Mouse (Mus musculus): ENCODE results near the gene Kirrel3.
A peak's percentile ranks its signal among the peaks of the same experiment; 100 is the strongest.

Kirrel3 gene

GRCm38 (mm10) chr9:34518861-34519260 is 33.2 kb downstream of the Kirrel3 start:
- no peak for DNase-seq

DNA sequence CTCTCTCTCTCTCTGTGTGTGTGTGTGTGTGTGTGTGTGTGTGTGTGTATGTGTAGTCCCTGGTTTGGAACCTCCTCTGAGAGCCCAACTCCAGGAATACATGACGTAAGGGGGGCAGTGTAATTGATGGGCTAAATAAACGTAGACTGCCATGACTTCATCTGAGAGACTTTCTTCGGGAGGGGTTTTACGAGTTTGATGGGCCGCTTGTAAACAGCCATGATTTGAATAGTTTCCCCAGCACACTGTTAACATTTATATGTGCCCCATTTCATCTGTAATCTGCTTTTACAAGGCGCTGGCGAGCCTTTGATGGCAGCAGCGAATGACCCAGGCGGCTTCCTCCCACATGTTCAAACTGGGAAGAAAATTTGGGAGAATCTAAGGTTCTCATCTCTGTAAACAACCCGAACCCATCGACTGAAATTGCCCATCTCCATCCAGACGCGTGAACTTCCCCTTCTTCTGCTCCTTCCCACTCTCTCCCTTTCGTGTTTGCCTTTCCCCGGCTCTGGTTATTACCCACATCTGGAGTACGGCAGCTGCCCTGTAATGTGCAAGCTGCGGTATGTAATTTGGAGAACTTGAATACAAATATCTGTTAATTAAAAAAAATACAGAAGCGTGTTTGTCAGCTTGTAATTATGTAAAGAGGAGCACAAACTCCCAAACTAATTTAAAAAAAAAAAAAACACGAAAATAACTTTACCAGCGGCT is 34.7 kb downstream of the Kirrel3 start:
- no peak for DNase-seq

GRCm38 (mm10) chr9:34525695-34526094 is 40.0 kb downstream of the Kirrel3 start:
- DNase-seq, result no peak

DNA sequence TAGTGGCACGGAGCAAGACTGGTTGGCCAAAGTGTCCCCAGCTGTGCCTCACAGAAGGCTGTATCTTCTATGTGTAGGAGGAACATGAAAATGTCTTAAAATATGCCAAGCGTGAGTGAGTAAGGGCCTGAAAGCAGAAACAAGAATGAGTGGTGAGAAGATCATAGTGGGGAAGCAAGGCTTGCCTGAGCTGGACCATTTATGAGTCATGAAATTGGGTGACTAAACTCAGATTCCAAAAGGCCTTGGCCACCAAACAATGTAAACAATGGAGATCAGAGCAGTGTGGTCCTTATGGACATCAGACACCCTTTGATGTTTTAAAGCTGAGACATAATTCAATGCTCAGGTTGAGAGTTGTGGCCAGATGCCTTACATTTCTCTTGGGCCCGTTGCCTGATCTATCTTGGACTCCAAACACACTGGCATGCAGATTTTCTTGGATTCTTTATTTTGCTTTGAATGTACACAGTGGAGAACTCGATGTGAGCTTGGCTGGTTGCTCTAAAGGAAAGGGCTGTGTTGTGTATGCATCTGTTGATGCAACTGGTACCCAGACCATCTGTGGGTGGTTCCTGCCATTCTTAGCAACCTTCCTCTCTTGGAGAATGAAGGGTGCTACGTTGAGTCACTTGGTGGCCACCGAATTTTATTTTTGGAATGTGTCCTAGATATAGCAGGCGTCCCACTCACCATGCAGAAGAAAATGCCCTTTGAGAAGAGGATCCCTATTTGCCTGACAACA is 53.1 kb downstream of the Kirrel3 start:
- no peak for DNase-seq

- DNase-seq, result no peak
Observed at GRCm38 (mm10) chr9:34541908-34542307, 56.2 kb downstream of the Kirrel3 start.

DNA sequence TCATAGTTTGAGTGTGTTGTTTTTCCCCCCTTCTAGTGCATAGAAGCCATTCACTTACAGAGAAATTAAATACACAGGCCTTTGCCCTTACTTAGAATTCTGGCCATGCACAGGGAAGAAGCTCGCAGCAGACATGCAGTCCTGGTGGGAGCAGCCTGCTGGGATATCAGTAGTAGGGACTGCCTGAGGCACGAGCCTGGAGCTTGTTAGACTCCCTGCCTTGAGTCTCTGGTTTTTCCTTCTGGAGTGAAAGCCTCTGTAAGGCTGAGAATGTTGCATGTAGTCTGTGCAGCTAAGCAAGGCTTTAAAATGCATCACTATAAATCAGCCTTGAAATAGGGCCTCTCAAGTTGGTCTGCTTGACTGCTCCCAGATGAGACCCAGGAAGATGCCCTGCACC is 70.0 kb downstream of the Kirrel3 start:
- DNase-seq, result no peak

DNA sequence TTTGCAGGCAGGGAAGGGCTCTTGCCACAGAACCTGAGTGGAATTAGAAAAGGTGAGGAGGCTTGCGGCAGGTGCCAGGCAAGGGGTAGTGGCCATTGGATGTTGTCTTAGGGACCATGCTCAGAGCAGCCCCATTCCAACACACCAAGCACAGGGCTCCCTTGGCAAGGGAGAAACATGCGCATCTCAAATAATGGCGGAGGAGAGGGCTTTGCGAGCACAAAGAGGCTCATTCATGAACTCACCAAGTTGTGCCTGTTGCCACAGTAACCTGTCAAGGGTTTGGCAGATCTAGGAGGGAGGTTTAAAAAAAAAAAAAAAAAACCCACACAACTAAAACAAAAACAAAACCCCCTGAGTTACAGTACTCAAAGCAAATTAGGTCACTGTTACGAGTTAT is 72.2 kb downstream of the Kirrel3 start:
- DNase-seq, result peak; percentile 36

DNA sequence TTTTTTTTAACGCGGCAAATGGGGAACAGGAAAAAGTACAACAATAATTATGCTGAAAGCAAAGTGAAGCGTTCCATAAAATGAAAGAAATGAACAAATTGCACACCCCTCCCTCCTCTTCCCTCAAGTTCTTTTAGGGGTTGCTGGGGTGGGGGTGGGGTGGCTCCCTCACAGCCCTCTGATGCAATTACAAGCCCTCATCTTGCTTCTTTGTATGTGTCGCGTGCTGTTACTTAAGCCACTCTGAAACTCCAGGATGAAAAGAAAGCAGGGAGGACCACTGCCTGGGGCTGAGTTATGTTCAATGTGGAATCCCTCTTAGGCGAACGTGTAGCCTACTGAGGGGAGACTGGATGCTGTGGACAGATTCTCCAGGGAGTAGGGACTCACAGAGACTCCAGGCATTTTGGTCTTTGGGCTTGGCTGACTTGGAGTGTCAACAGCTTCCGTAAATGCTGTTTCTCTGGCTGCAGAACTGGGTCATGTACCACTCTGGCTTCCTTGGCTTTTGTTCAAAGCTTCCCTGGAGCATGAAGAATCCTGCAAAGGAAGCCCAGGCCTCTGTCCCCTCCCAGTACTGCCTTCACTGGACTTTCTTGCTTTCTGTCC is 72.7 kb downstream of the Kirrel3 start:
- DNase-seq, result peak; percentile 82

DNA sequence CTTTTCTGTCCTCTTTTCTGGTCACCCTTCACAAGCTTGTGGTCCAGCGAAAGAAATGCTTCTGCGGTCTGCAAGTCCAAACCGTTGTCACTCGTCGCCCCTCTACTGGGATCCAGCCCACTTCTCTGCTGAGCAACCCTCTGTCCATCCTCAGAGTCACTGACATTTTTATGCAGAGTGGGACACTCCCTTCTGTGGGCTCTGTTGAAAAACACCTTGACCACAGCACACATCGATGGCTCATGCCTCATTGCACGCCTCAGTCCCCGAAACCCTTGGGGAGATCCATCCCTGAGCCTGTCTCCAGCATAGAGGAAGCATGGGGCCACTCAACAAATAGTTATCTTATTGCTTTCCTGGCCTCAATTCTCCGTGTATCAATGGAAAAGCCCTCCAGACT is 73.4 kb downstream of the Kirrel3 start:
- no peak for DNase-seq

GRCm38 (mm10) chr9:34561281-34561680 is 75.6 kb downstream of the Kirrel3 start:
- DNase-seq, result no peak

DNA sequence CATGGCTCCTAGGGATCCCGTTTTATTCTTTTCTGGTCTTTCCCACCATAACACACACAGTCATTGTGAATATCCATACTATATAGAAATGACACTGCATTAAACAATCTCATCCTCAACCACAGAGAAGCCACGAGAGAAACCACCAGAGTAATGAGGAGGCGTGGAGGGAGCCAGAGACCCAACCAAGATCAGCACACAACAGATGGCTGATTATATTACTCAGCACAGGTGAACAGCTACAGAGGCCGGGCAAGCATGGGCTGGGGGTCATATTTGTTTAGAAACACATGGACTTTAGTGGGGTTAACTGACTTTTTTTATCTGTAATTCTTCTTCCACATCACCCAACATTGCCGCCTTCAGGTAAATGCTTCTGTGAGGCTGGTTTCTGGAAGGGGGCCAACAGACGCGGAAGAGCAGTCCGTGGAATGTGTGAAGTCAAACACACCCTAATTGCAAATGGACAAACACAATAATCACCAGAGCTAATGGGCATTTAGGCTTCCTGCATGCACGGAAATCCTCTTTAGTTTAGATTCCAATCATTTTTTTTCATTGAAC is 76.8 kb downstream of the Kirrel3 start:
- peak; percentile 41 for DNase-seq

DNA sequence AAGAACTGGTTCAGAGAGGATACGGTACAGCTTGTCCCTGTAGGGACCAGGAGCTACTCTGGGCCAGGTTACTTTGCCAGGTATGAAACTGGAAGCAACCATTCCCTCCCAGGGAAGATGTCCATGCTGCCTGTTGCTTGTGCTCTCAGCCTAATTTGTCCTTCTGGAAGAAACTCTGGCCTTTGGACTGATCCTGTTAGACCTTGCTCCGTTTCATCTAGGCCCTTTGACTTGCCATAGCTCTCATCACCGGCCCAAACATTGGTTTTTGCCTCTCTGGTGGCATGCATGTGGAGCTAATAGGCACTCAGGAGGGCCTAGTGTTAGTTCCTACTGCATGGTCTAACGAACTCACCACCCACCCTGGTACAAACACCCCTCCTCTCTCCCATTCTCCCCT is 88.2 kb downstream of the Kirrel3 start:
- no peak for DNase-seq

DNA sequence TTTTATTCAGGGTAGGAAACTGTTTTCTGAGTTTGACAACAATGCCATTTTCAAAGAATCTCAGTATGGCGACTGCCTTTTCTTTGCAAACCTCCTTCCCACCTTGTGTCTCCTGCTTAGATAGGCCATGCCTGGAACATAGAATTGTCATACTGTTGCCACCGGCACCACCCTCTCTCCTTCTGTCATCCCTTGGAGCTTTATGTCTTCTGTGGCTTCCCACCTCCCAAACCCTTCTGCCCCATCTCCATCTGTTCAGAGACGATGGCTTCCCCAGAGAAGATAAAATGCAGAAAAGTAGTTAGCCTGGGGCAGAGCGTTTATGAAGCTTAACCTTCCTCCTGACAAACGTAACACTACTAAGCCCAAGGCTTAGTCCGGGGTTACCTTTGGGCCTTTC is 88.9 kb downstream of the Kirrel3 start:
- DNase-seq, result no peak

- DNase-seq, result no peak
Observed at GRCm38 (mm10) chr9:34579174-34579573, 93.5 kb downstream of the Kirrel3 start.

DNA sequence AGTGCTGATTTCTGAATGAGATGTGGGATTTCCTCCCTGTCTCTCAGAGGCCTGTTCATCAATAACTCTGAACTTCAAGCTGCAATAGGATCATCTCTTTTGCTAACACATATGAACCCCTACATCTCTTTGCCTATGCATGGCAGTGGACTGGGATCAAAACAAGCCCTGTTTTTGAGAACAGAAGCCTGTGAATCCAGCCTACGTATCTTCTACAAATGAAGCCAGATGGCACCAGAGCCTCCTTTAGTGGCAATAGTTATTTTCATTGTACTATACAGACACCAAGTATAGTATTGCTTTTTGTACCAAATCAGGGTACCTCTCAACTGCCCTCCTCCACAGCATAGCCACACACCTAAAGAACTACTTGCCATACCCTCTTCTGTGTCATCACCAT is 94.4 kb downstream of the Kirrel3 start:
- DNase-seq, result no peak

DNA sequence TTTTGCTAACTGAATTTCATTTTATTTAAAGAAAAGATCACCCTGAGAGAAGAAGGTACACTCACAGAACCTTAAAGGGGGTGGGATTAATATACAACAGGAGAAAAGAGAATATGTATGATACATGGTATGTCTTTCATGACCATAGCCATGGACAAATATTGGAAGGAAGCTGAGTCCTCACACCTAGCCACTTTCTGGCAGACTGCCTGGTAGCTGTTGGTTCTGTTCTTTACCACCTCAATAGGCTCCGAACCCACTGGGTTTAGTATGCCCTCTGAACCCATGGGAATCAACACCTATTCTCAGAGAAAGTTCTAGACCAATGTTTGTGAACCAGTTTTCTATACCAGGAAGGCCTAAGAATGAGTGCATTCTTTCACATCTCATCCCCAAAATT is 96.8 kb downstream of the Kirrel3 start:
- no peak for DNase-seq

GRCm38 (mm10) chr9:34585487-34585886 is 99.8 kb downstream of the Kirrel3 start:
- DNase-seq, result no peak

DNA sequence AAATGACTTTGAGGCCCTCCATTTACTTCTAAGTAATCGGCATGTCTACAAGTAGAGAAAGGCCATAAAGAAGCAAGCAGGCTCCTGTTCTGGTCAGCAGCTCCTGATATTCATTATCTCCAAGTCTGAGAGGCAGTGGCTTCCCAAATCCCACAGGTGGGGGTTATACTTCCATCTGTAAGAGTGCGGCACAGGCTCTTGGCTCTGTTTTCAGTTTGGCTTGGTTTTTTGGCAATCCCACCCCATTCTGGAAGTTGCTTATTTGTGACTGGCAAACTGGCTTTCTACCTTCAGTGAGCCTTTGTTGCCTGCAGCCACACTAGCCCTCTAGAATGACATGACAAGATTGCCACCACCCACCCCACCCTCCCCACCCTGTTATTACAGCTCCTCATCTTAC is 100.4 kb downstream of the Kirrel3 start:
- DNase-seq, result peak; percentile 34

- no peak for DNase-seq
Observed at GRCm38 (mm10) chr9:34589799-34590198, 104.1 kb downstream of the Kirrel3 start.

- DNase-seq, result no peak
Observed at GRCm38 (mm10) chr9:34592073-34592610, 106.4 kb downstream of the Kirrel3 start.

DNA sequence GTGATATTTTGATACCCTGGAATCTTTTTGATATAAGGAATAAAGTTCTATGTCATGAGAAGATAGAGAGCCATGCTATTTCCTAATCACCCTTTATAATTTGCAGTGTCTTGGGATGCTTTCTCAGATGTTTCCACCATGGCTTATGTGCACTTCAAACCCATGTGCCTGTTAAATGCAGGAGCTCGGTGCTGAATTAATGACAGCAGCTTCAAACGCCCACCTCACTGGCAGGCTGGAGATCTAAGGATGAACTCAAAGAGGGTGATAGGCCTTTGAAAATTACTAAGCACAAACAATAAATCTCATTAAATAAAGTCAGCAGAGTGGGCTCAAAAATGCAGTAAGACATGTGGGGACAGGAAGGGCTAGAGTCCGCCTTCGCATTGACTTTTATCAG is 108.2 kb downstream of the Kirrel3 start:
- no peak for DNase-seq

DNA sequence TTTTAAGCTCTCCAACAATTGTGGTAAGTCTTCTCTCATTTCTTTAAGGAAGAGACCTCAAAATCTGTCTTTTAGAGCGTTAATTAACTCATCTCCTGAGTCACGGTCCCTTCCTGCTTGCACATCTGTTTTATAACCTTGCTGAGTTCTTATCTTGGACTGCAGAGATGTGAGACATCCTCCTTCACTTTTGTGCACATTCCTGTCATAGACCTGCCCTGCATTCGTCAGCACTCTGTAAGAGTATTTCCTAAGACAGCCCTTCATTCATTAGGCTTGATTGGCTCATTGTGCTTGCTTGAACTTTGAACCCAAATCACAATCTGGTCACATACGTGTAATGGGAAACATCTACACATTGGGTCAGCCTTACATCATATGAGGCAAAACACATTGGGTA is 114.6 kb downstream of the Kirrel3 start:
- DNase-seq, result no peak

DNA sequence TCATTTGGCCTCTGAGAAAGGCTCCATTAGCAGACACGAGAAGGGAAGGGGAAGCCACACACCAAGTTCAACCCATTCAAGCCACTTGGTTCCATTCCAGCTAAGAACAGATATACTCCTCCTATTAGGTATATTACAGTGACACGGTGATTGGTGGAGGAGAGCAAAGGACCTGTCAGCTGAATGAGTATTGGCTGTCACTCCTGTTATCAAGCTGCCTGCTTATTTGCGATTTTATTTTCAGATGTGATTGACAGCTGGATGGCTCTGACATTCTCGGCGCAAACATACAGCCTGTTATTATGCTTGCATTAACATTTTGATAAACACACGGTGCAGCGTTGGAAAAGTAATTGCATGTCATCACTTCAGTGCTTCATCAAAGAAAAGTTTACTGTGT is 118.1 kb downstream of the Kirrel3 start:
- DNase-seq, result no peak

DNA sequence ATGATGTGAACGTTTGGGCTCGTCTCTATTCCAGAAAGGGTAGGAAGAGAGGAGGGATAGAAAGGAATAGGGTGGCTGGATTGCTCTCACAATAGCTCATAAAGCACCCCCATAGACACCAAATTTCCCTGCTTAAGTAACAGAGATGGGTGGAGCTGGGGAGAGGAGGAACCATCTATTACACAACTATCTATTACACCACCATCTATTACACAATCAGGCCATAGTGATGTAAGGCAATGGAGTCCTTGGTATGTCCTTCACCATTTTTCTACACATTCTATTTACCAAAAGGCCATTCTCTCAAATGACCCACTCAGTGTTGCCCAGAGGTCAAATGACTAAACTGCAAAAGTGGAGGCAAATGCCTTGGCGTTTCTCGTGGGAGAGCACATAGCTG is 119.2 kb downstream of the Kirrel3 start:
- DNase-seq, result no peak

Measured in cerebellum, adult 11-12 months (tissue).